Mouse (Mus musculus): ENCODE measurements at regions not wholly inside any gene's neighbourhood (a gene's known extent, or its start where the extent isn't known, plus 50 kb on each side); places are given as distances from the start of the nearest gene placed in this dataset.
"Not testable (repeated sequence)": the region's sequence is repeated elsewhere in the genome, so short reads cannot be mapped to it uniquely, and the experiment has no call there.

DNA sequence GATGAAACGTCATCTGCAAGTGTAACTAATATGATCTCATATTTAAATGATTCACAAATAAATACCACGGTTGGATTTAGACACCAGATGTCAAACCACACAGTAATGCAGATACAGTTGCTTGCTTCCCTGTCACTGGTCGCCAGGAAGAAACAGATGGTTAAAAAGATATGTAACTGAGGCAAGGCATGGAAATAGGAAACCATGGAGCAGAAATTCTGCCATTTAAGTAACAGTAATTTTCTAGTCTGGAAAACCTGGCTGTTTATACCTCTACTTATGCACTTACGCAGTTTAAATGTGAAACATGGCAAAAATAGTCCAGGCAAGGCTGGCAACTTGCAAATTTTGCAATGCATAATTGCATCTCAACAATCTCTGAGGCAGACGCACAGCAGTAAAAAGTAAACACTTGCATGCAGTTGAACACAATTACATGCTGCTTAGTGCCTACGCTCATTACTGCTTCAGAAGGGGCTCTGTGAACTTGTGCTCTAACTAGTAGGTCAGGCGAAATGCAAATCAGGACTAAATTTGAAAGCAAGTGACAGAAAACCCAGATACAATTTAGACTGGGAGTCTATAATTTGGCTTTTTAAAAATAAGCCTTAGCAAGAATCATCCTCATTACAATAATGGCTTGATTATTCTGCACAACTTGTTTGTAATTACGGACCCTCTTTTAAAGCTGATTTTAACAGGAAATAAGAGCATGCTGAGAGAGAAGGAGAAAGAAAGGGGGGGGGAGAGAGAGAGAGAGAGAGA lies 102.6 kb downstream of the Naa11 start:
- Histone ChIP-seq H3K4me1 (peaks cover 12% of the 10 kb centered on the region), H3K9me3 (no peaks in the 10 kb centered on the region), H3K4me3 (no peak overlapping the region), H3K27ac (replicated peaks) (no peak overlapping the region), H3K36me3 (replicated peaks) (no peaks in the 10 kb centered on the region), H3K27me3 (replicated peaks; ENCODE audit: low read depth, poor library complexity, severe bottlenecking) (no peaks in the 10 kb centered on the region)
- no peak for DNase-seq (ENCODE audit: low spot score)
- WGBS, result 73% methylated on average over 8 of the region's 8 CpGs

GRCm38 (mm10) chr5:97279455-97279854 lies 112.7 kb downstream of the Naa11 start:
- Histone ChIP-seq H3K4me1 (no peaks in the 10 kb centered on the region), H3K27me3 (replicated peaks; ENCODE audit: low read depth, poor library complexity, severe bottlenecking) (no peaks in the 10 kb centered on the region), H3K4me3 (no peak overlapping the region), H3K36me3 (replicated peaks) (no peaks in the 10 kb centered on the region), H3K27ac (replicated peaks) (no peak overlapping the region), H3K9me3 (no peaks in the 10 kb centered on the region)
- DNase-seq (ENCODE audit: low spot score), result no peak
- 82% methylated on average over 5 of the region's 5 CpGs for WGBS

GRCm38 (mm10) chr5:97277795-97278572 lies 114.2 kb downstream of the Naa11 start:
- Histone ChIP-seq H3K9me3 (no peaks in the 10 kb centered on the region), H3K27me3 (replicated peaks; ENCODE audit: low read depth, poor library complexity, severe bottlenecking) (no peaks in the 10 kb centered on the region), H3K4me3 (no peak overlapping the region), H3K4me1 (no peaks in the 10 kb centered on the region), H3K36me3 (replicated peaks) (no peaks in the 10 kb centered on the region), H3K27ac (replicated peaks) (no peak overlapping the region)
- DNase-seq (ENCODE audit: low spot score), result peak; percentile 61
- 74% methylated on average over 16 of the region's 16 CpGs for WGBS

DNA sequence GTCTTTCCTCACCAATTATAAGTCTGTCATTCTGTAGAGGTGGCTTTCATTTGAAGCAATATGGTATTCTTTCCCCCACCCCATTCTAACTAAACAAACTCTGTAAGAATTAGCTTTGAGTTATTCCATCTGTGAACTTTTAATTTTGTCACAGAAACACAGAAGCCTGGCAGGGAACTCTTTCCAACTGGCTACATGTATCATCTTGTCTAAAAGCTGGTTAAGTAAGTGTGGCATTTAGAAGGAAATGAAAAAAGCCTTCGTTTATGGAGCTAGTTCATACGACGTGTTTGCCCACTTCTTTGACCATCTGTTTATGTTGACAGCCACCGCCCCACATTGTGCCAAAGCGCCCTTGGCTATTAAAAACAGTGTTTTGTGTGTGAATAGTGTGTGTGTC lies 115.5 kb downstream of the Naa11 start:
- no peaks in the 10 kb centered on the region for H3K4me1 ChIP-seq
- no peak overlapping the region for H3K27ac ChIP-seq (replicated peaks)
- 89% methylated on average over 5 of the region's 5 CpGs for WGBS
- no peaks in the 10 kb centered on the region for H3K27me3 ChIP-seq (replicated peaks; ENCODE audit: low read depth, poor library complexity, severe bottlenecking)
- H3K36me3 ChIP-seq (replicated peaks), result no peaks in the 10 kb centered on the region
- no peaks in the 10 kb centered on the region for H3K9me3 ChIP-seq
- no peak overlapping the region for H3K4me3 ChIP-seq
- DNase-seq (ENCODE audit: low spot score), result no peak

DNA sequence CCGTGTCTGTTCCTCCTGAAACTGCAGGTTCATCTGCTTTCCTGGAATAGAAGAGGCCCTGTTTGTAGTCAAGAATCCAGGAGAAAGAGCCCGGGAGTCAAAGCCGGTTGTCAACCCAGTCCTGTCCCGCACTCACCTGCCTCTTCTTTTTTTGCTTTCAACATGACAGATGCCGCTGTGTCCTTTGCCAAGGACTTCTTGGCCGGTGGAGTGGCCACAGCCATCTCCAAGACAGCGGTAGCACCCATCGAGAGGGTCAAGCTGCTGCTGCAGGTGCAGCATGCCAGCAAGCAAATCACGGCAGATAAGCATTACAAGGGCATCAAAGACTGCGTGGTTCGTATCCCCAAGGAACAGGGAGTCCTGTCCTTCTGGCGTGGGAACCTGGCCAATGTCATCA lies 127.5 kb downstream of the Naa11 start:
- H3K36me3 ChIP-seq (replicated peaks); H3K27me3 ChIP-seq (replicated peaks; ENCODE audit: low read depth, poor library complexity, severe bottlenecking); H3K27ac ChIP-seq (replicated peaks); H3K9me3 ChIP-seq; DNase-seq (ENCODE audit: low spot score); H3K4me3 ChIP-seq; H3K4me1 ChIP-seq: not testable (repeated sequence)
- 93% methylated on average over 12 of the region's 12 CpGs for WGBS

- H3K36me3 ChIP-seq (replicated peaks), result no peaks in the 10 kb centered on the region
- no peaks in the 10 kb centered on the region for H3K9me3 ChIP-seq
- WGBS, result 86% methylated on average over 1 of the region's 1 CpGs
- H3K27me3 ChIP-seq (replicated peaks; ENCODE audit: low read depth, poor library complexity, severe bottlenecking), result no peaks in the 10 kb centered on the region
- DNase-seq (ENCODE audit: low spot score), result no peak
- 0 out of 2 replicates have a peak, but pooled peaks cover 2% of the 10 kb centered on the region for H3K4me1 ChIP-seq
- H3K27ac ChIP-seq (replicated peaks), result no peak overlapping the region
- no peak overlapping the region for H3K4me3 ChIP-seq
Observed at GRCm38 (mm10) chr5:97257106-97257505, 135.1 kb downstream of the Naa11 start.

DNA sequence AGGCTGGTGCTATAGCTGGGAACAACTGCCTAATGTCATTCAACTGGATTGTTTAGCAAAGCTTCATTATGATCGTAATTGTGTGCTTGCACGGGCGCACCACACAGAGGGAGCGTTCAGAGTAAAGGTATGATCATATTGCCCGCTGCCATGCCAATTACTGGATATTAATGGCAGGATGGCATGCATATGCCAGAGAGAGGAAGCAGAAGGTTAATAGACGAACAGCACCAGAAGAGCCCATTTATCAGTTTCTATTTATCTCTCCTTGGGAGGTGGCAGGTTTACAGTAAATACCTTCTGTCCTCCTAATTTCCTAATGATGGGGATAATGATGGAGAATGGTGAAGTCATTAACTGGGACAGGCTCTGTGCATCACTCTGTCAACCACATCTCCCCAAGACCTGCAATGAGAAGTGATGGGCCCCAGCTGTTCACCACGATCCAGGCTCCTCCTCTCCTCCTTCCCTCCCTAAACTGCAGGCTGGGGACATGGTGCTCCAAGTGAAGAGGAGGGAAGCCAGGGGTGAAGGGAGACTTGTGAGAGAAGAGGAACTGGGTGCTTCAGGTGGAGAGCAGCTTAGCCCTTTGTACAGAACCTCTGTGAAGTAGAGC lies 135.6 kb downstream of the Naa11 start:
- no peak overlapping the region for H3K27ac ChIP-seq (replicated peaks)
- no peaks in the 10 kb centered on the region for H3K27me3 ChIP-seq (replicated peaks; ENCODE audit: low read depth, poor library complexity, severe bottlenecking)
- H3K4me3 ChIP-seq, result no peak overlapping the region
- no peaks in the 10 kb centered on the region for H3K36me3 ChIP-seq (replicated peaks)
- no peak for DNase-seq (ENCODE audit: low spot score)
- H3K9me3 ChIP-seq, result no peaks in the 10 kb centered on the region
- WGBS, result 80% methylated on average over 7 of the region's 7 CpGs
- 0 out of 2 replicates have a peak, but pooled peaks cover 2% of the 10 kb centered on the region for H3K4me1 ChIP-seq

DNA sequence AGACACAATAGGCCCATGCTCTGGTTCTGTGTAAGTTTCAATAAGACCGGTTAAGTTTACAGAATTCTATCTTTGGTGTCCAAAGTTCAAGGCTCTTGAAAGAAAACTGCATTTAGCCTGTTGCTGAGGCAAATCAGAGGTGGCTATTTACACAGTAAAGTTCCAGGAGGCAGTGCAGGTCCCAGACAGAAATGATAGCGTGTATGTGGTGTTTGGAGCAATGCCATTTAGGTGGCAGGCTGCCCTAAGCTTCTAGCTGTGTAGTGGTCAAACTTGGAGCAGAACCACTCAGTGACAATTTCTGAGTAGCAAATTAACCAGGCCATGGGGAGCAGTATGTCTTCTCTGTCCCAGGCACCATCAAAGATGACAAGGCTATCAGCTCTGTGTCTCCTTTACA lies 125.5 kb upstream of the Paqr3 start:
- no peak for DNase-seq (ENCODE audit: low spot score)
- no peaks in the 10 kb centered on the region for H3K9me3 ChIP-seq
- no peak overlapping the region for H3K27ac ChIP-seq (replicated peaks)
- H3K27me3 ChIP-seq (replicated peaks; ENCODE audit: low read depth, poor library complexity, severe bottlenecking), result no peaks in the 10 kb centered on the region
- H3K4me3 ChIP-seq, result no peak overlapping the region
- WGBS, result 92% methylated on average over 2 of the region's 2 CpGs
- no peaks in the 10 kb centered on the region for H3K4me1 ChIP-seq
- no peaks in the 10 kb centered on the region for H3K36me3 ChIP-seq (replicated peaks)

DNA sequence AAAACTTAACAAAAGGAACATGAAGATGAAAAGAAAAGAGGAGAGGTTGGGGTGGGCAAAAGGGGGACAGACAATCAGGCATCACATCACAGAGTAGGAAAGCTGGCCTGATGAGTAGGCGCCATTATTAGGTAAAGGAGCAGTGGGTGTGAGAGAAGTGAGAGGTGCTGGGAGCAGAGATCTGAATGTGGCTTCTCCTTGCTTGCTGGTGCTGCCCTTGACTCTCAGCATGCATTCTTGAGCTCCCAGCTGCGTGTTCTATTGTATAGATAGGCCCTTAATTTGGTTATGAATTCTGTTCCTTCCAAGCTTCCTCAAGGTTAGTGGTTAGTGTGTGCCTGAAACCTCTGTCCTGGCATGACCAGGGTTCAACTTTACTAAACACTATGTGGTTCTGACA lies 115.0 kb upstream of the Paqr3 start:
- no peak overlapping the region for H3K4me3 ChIP-seq
- no peaks in the 10 kb centered on the region; the same call in 1 of the 2 replicates for H3K4me1 ChIP-seq
- WGBS, result 47% methylated on average over 2 of the region's 2 CpGs
- no peak overlapping the region for H3K27ac ChIP-seq (replicated peaks)
- H3K36me3 ChIP-seq (replicated peaks), result no peaks in the 10 kb centered on the region
- no peaks in the 10 kb centered on the region for H3K27me3 ChIP-seq (replicated peaks; ENCODE audit: low read depth, poor library complexity, severe bottlenecking)
- DNase-seq (ENCODE audit: low spot score), result no peak
- no peaks in the 10 kb centered on the region for H3K9me3 ChIP-seq

DNA sequence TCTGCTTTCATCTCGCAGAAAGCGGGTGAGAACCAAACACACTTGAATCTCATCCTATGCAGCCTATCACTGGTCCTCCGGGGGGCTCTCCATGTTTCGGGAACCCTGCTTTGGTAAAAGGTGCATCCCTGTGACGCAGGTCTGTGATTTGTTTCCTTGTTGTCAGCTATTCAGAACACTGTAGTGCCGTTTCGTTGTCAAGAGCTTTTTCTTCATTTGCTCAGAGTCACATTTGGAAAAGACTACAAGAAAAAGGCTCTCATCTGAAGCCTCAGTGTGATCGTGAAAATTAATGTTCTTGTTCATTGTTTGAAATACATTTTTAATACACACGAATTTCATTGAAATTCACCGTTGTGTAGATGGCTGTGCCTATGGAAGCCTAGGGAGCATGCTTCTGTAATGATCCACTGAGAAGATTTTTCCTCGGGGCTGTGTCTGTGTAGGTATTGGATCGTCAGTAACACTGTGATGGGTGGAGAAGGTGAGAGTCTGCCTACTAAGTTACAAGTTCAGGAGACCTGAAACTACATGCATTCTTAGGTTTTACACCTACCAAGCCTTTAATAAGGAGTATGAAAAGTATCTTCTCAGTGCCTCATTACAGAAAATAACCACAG lies 112.0 kb upstream of the Paqr3 start:
- Histone ChIP-seq H3K27me3 (replicated peaks; ENCODE audit: low read depth, poor library complexity, severe bottlenecking) (no peaks in the 10 kb centered on the region), H3K36me3 (replicated peaks) (no peaks in the 10 kb centered on the region), H3K4me1 (no peaks in the 10 kb centered on the region; the same call in 1 of the 2 replicates), H3K4me3 (peak overlapping the region; percentile 11; the same call in 1 of the 2 replicates), H3K27ac (replicated peaks) (no peak overlapping the region), H3K9me3 (no peaks in the 10 kb centered on the region)
- WGBS, result 77% methylated on average over 12 of the region's 12 CpGs
- DNase-seq (ENCODE audit: low spot score), result no peak

DNA sequence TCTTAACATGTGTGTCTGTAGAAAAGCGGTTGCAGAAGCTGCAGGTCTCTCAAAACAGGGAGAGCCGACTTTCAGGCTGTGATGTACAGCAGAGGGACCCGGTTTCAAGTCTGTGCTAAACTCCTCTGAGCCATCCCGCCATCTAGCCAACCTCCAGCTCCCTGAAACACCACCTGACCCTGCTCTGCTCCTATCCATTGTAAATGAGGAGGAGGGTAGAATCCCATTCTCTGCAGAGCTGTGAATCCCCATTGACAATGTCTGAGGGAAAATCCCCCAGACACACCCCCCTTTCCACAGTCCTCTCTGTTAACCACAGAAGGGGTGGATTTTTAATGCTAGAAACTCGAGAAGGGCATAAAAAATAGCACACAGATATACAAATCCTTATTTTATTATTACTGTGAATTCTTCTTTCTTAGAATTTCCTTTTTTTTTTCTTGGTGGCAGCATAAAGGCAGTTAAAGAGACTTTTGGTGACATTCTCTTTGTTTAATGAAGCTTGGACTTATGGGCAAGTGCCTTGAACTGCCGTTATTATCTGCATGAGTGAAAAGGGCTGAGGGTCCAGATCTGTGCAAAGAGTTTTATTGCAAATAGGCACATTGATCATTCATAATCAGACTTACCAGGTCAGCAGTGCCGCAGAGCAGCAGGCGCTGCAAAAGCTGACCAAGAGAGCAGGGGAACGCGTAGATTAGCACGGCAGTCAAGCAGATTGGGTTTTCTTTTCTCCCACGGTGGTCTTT lies 111.3 kb upstream of the Paqr3 start:
- no peak overlapping the region for H3K27ac ChIP-seq (replicated peaks)
- H3K9me3 ChIP-seq, result no peaks in the 10 kb centered on the region
- 64% methylated on average over 12 of the region's 12 CpGs for WGBS
- H3K4me3 ChIP-seq, result peak overlapping the region; percentile 11; the same call in 1 of the 2 replicates
- H3K4me1 ChIP-seq, result no peaks in the 10 kb centered on the region; the same call in 1 of the 2 replicates
- no peaks in the 10 kb centered on the region for H3K36me3 ChIP-seq (replicated peaks)
- no peak for DNase-seq (ENCODE audit: low spot score)
- no peaks in the 10 kb centered on the region for H3K27me3 ChIP-seq (replicated peaks; ENCODE audit: low read depth, poor library complexity, severe bottlenecking)

DNA sequence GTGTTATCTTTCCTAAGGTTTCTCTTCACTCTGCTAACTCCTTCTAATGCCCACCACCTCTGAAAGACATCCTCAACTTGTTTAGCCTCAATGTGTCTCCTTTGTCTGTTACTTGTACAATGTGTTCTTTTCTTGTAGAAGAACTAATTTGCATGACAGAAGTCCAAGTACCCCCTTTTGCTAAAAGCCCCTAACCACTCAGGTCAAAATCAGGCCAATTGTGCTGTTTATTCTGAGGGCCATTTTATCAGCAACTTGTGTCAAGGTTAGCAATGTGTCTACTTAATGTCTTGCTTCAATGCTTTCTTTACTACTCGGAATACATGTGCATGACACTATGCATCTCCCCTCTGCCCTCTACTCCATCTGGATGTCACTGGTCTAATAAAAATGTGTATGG lies 107.3 kb upstream of the Paqr3 start:
- Histone ChIP-seq H3K9me3 (no peaks in the 10 kb centered on the region), H3K36me3 (replicated peaks) (no peaks in the 10 kb centered on the region), H3K4me3 (no peak overlapping the region), H3K4me1 (no peaks in the 10 kb centered on the region; the same call in 1 of the 2 replicates), H3K27ac (replicated peaks) (no peak overlapping the region), H3K27me3 (replicated peaks; ENCODE audit: low read depth, poor library complexity, severe bottlenecking) (no peaks in the 10 kb centered on the region)
- 73% methylated on average over 1 of the region's 1 CpGs for WGBS
- DNase-seq (ENCODE audit: low spot score), result no peak
